Mouse (Mus musculus) midbrain, embryonic 14.5 days (tissue): ENCODE results near the gene Aadac. TPM values are rescaled to one million over a fixed set of nuclear protein-coding genes. Genes with fewer than 3 reads are reported as not detected.

Source experiments
- polyA plus RNA-seq: library from polyadenylated mRNA; unstranded; fragments of >200 nt; fragmentation: Nextera tagmentation; extraction: Ambion mirVana; gene quantifications from 2 replicates; pipeline ENCODE4 v1.2.1, GENCODE M21; 2014

Gene Aadac
- polyA plus RNA-seq, 1 experiment from 2014 or later = not detected

Other genes with a start within 250 kb of the Aadac start
- not detected in 2 replicates for gene Gm8298, start 164.7 kb upstream of the Aadac start, polyA plus RNA-seq
- gene C130079G13Rik, start 100.5 kb upstream of the Aadac start, polyA plus RNA-seq = not detected in 2 replicates
- gene Aadacl2, start 19.0 kb upstream of the Aadac start, polyA plus RNA-seq = not detected in 2 replicates
- not detected in 2 replicates for gene Sucnr1, start 56.2 kb downstream of the Aadac start, polyA plus RNA-seq